Mouse (Mus musculus) brain, embryonic 14.5 days (tissue): ENCODE measurements around the gene Tmem35b.

ENCODE experiments used
- CTCF ChIP-seq: fragments of 200-500 bp; IDR thresholded peaks from 2 replicates; pipeline ENCODE4 v1.5.1; 2012; ENCODE audit warnings: inconsistent platforms, mild to moderate bottlenecking, moderate library complexity, borderline replicate concordance; ENCODE audit not compliant: insufficient read depth, insufficient read length; ENCODE audit errors: extremely low read depth
- POLR2A ChIP-seq: fragments of 200-500 bp; IDR thresholded peaks from 2 replicates; pipeline ENCODE4 v1.6.1; 2012; ENCODE audit warnings: mild to moderate bottlenecking, inconsistent platforms, borderline replicate concordance; ENCODE audit not compliant: poor library complexity, insufficient read depth, insufficient read length, severe bottlenecking; ENCODE audit errors: extremely low read depth

- TF ChIP-seq CTCF (no peak), POLR2A (no peak)
Observed at GRCm38 (mm10) chr4:127163926-127164325, 40.4 kb downstream of the Tmem35b start.
